Mouse (Mus musculus): ENCODE results near the gene Fgr. TPM values are rescaled to one million over a fixed set of nuclear protein-coding genes. Genes with fewer than 3 reads are reported as not detected.
"Not testable (repeated sequence)": the region's sequence is repeated elsewhere in the genome, so short reads cannot be mapped to it uniquely, and the experiment has no call there.

Fgr gene
- total RNA-seq, 2 experiments from 2014 or later = 0.57 to 0.69 TPM

DNA sequence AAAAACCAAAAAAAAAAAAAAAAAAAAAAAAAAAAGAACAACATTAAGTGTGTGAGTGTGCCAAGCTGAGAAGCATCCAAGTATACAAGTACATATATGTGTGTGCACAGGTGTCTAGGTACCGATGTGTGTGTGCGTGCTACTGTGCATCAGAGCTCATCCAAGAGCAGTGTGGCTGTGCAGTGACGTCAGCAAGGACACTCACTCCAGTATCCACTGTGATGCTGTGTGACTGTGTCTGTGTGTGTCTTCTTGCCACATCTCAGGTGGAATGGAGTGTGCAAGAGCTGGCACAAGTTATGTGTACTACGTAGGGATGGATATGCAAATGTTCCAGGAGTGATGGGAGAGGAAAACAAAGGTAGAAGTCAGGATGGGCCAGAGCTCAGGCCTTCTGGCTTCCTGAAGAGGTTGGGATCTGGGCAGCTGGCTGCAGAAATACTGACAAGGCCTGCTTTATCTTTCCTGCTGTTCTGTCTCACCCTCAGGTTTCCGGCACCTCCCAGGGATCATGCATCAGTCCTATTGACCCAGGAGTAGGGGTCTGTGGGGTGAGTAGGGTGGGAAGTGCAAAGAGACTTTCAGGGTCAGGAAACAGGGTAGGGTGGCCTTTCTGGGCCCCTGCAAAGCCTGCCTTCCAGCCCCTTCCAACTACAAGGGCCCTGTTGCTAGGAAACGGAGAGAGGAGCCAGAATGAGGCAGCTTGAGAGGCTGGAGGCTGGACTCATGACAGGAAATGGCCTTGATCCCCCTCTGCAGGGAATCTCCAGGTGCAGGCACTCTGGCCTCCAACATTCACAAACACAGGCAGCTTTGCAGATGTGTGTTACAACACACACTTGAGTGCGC, 10.0 kb downstream of the Fgr start:
- no peak for DNase-seq

DNA sequence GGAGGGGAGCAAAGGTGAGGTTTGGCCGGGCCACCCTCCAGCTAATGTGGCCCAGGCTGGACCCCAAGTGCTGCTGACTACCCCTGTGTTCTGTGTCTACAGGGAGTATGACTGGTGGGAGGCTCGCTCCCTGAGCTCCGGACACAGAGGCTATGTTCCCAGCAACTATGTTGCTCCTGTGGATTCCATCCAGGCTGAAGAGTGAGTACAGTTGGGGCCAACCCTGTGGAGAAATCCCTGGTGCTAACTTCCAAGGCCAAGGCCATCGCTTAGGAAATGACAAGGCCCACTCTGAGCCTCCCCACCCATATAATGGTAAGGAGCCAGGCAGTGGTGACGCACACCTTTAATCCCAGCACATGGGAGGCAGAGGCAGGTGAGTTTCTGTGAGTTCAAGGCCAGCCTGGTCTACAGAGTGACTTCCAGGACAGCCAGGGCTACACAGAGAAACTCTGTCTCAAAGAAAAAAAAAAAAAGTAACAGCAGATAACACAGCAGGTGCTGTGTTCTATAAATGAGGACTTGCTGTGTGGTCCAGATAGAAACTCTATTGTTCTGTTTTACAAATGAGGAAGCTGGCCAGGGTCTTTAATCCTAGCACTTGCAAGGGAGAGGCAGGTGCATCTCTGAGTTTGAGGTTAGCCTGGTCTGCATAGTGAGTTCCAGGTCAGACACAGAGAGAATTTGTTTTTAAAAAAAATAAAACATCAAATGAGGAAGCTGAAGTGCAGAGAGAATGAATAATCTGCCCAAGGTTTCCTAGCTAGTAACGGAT, 14.9 kb downstream of the Fgr start:
- no peak for DNase-seq

DNA sequence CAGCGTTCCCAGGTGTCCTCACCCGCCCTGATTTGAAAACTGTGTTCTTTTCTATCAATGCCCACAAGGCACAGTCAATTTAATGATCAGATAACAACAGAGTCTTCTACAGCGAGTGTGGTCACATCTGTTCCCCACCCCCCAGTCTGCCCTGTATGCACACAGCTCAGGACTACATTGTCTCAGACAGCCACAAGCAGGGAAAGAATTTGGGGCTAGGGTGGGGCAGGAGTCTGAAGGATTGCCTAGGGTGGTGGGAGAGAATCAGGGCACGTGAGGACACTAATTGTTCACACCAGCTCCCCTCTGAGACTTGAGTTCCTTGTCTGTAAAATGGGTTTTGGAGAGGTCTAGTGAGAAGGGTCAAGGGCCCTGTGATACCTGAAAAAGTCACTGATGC, 19.7 kb downstream of the Fgr start:
- no peak for DNase-seq

DNA sequence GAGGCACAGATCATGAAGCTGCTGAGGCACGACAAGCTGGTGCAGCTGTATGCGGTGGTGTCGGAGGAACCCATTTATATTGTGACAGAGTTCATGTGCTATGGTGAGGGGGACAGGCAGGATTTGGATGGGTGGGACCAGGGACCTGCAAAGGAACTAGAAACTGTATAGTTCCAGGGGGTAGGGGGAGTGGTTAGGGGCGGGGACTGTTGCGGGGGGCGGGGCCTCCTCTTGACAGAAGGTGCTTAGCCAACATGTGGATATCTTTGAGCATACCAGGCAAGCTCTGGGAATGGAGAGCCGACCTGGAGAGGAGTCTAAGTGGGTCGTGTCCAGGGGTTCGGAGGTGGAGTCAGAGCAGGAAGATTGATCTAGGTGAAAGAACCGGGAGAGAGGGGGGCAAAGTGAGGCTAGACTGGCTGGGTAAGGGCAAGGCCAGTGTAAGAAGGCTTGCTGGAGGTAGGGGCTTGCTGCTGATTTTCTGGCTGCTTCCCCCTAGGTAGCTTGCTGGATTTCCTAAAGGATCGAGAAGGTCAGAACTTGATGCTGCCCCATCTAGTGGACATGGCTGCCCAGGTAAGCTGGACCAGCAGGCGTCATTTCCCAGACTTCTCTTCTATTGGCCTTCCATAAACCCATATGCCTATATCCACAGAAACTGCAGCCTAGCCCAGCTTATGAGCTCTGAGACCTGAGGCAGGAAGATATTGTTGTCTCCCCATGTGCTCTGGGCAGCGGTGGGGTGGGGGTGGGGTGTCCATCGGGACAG, 23.8 kb downstream of the Fgr start:
- DNase-seq = no peak

DNA sequence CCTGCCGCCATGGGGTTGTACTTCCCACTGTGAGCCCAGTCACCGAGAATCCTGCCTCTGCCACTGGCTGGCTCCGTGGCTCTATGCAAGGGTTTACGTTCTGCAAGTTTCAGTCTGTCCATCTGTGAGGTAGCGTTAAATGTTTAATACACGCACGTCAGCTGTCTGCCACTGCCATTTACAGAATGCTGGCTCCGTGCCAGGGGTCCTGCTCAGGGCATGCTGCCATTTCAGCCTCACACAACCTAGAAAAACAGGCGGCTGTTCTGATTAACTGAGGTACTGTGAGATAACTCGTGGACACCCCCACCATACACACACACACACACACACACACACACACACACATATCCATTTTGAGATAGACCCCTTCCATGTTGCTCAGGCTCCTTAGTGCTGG, 29.0 kb downstream of the Fgr start:
- peak in 1 of 2 experiments; percentile 66 for DNase-seq

DNA sequence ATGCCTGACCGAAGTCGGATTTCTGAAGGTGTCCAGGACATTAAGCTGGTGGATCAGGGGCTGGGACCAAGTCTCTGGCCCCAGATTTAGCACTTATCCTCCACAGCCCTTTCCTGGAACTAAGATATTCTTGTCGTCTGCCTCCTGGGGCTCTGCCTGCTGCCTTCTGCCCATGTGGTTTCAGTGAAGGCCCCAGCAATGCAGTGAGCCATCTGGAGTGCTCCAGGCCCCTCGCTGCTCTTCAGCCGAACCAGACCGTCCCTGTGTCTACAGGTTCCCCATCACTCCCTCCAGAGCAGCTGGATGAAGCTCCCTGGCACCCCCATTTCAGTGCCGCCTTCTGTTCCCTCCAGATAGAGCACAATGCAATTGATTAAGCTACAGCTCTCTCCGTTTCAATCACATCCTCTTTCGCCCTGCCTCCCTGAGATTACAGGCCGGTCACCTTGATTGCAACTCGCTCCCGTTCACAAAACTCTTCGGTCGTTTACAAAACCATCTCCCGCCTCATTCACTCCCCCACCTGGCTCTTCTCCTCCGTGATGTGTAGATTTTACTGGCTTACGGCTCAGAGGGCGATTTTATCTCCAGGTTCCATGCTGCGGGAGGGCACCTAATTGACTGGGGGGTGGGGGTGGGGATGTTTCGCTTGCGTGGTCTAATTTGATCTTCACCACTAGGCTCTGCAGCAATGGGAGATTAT, 29.6 kb downstream of the Fgr start:
- no peak for DNase-seq

DNA sequence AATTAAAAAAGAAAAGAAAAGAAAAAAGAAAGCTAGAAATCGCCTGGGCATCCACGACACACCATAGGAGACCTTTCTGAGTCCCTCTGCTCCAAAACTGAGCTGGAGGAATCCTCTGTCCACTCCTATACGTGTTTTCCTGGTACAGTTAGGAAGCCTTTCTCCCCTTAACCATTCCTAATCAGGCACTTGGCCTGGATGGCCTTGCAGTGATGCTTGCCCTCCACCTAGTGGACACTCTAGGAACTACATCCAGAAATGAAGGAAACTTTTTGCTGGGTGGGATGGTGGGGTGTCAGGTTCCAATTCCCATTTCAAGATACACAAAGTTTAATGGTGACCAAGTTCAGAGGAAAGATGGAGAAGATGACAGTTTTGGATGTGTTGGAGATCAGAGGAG, 31.3 kb downstream of the Fgr start:
- DNase-seq = peak; percentile 77 to 91

DNA sequence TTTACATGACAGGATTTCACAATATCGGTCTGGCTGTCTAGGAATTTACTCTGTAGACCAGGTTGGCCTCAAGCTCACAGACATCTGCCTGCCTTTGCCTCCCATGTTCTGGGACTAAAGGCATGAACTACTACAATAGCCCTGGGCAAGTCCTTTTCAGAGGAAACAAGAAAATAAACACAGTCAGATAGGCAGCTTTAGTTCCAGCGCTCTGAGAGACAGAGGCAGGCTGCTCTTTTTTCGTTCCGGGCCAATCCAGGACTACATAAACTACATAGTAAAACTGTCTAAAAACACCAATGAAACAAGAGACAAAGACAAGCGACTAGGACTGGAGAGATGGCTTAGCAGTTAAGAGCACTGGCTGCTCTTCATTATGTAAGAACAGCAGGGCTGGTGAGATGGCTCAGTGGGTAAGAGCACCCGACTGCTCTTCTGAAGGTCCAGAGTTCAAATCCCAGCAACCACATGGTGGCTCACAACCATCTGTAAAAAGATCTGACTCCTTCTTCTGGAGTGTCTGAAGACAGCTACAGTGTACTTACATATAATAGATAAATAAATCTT, 32.1 kb downstream of the Fgr start:
- DNase-seq = not testable (repeated sequence)

DNA sequence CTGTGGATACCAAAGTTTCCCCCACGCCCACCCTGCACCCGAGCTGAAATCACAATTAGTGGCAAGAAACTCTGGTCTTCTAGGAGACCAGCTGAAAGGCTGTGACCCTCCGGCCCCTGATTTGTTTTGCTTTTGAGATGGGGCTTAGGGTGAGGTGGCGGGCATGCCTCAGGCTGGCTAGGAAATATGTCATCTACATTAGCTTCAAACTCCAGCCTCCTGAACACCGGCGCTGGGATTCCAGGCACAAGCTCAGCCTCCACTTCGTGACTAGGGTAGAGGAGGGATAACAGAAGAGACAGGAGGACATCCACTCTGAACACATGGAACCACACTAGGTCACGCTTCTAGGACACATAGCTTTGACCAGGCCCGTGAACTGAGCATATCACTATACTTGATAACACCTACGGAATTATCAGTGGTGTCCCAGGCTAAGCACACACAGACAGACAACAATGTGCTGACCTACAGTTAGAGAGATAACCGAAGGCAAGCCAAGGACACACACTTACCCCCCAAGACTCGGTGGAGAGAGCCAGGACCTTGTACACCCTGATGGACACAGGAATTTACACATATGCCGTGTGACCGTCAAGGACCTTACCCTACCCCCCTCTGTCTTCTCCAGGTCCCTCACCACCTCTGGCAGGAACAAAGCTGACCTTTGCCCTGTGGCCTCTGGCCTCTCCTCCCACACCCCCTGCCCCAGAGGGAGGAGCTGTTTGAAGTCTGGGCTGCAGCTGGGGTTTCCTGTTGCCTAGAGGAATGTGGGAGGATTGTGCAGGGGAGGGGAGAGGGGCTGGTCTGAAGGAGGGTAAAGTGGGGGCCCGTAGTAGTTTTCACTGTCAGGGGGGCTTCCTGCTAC, 33.9 kb downstream of the Fgr start:
- no peak for DNase-seq

DNA sequence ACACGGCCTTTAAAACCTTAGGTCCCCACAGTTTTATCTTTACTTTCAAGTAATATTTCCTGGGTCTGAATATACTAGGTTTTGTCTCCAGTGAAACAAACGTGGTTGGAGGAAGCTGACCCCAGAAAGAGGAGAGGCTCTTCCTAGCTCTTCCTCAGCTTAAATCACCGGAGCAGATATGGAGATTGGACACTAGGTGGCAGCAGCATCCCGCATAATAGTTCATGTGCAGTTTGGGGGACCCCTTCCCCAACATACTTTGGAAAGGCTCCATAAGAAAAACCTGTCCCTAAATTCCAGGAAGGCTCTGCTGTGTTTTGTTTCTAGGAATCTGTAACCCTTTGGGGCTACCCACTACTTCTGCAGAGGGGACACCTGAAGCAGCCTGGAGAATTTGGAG, 35.2 kb downstream of the Fgr start:
- peak; percentile 68 to 89 for DNase-seq

DNA sequence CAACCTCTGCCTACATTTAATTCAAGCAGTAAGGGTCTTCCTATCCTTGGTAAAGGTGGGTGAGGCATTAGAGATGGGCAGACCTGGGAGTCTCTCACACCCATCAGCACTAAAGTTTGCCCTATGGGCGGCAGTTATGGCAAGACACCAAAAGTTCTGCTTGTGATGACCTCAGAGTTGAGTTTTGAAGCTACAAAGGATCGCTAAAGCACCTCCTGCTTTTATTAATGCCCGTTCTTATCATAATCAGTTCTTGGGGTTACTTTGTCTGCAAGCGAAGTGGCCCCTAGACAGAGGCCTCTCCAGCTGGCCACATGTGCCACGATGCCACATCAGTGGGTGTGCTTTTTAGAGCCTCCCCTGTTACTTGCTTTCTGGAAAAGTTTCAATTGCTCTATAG, 35.8 kb downstream of the Fgr start:
- DNase-seq = peak in 1 of 2 experiments; percentile 31

DNA sequence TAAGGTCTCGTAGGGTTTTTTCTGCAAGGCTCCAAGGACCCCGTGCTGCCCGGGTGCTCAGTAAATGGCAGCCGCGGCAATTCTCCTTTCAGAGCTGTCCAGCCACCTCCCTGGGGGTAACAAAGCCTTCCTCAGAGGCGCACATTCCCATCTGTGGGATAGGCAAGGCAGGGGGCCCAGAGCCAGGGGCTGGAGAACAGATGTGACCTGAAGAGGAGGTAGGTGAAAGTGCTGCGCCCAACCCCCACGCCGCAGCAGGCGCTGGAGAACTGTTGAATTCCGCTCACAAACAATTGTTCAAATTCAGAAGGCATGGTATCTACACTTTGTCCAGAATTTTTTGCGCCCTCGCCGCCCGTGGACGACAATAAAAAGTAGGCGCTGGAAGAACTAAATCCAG, 36.7 kb downstream of the Fgr start:
- DNase-seq = no peak

DNA sequence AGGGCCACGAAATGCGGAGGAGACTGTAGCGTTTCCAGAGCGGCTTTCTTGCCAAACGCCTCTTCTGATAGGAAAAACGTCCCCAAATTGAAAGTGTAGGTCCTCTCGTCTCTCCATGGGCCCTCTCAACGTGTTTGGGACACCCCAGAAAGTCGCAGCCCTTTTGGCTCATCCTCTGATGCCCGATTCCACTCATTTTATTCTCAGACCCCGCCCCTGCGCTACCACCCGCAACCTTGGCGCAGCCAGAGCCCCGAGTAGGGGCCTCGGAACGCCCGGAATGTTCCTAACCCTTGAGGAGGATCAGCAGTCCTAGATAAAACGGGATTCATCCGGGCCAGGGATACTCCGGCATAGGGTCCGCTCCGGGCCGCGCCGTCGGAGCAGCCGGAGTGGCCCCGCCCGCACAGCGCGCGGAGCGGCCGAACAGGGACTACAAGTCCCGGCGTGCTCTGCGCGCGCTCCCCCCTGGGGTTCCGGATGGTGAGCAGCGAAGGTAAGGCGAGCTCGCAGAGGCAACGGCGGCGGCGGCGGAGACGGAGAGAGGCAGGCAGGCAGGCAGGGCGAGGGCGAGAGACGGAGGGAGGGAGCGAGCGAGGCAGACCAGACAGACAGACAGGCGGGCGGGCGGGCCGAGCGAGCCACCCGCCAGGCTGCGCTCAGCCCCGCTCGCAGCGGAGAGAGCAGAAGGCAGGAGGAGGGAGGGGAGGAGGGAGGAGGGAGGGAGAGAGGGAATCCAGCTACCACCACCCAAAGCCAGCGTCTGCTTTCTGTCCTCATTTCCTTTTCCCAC, 37.3 kb downstream of the Fgr start, which contains the start of gene Ahdc1:
Gene Ahdc1 (plus strand): TSS at position 233 of the 793 bp plus-strand sequence.
- peak; percentile 94 to 95 for DNase-seq

DNA sequence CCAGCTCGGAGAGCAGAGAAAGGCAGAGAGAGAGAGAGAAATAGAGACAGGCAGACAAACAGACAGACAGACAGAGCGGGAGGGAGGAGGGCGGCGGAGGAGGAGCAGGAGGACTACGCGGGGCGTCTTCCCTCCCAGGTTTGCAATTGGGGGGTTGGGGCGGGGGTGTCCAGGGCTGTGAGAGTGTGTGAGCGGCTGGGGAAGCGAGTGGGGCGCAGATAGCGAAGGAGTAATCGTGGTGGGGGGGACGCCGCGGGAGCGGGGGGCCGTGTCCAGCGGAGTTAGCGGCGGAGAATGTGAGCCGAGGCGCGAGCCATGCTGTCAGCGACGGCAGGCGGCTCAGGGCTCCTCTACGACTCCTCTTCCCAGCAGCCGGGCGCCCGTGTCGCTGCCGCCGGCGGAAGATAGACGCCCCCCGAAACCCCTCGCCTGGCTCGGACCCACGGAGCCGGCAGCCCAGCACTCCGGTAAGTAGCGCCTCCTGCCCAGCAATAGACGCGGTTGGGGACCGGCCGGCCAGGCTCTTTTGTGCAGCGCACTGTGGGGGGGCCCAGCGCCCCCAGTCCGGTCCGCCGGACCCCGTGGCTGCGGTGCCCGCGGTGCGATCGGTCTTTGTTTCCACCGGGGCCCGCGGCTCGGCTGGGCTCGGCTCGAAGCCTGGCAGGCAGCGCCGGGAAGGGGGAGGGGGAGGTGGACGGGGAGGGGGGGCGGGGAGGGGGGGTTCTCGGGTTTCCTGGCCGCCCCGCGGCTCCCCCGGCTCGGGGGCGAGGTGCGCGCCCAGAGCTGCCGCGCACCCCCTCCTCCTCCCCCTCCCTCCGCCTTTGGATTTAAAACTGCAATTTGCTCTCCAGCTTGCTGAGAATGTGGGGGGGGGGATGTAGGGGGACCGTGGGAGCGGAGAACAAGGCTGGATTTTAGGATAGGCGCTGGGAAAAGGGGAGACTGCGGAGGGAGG, 38.2 kb downstream of the Fgr start:
- DNase-seq = peak; percentile 53 to 67

DNA sequence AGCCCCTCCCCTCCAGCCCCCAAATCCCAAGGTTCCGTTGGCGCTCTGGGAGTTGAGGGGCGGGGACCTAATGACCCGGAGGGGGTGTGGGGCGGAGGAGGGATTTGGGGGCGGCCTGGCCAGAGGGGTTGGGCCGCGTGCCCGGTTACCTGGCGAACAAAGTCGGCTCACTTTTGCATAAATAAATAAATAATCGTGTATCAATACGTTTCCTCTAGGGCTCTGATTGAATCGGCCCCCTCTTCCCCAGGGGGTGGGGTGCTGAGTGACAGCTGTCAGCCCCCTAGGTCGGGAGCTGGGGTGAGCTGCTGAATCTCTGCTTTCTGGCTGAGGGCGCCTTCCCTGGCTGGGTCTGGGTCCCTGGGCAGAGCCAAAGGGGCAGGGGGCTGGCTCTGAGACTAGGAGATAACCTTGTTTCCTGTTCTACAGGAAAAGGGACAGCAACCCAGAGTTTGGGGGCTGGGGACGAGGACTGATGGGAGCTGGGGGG, 38.9 kb downstream of the Fgr start:
- peak; percentile 67 for DNase-seq

DNA sequence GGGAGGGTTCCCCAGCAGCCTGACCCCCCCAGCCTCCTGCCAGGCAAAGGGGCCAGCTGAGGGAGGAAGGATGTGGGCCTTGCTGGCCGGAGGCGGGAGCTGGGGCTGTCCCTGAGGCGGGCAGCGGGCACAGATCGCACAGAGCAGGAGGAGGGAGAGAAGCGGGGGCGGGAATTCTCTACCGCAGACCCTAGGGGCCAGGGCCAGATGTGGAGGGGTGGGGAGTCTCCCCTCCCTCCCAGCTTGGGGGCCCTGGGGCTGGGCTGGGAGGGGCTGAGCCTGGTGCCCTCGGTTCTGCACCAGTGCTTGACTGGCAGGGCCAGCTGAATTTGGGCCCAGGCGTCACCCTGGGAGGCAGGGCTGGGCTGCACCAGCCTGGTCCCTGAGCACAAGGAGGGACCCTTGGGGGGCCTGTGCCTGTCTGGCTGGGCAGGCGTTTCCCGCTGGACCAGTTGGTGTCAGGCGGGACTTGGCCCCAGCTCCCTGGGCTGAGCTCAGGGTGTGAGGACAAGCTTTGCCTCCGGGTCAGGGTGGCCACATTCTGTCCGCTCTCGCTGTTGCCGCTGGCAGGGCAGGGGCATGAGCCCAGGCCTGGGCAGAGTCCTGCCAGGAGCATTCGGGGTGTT, 39.5 kb downstream of the Fgr start:
- DNase-seq = peak; percentile 83 to 86

DNA sequence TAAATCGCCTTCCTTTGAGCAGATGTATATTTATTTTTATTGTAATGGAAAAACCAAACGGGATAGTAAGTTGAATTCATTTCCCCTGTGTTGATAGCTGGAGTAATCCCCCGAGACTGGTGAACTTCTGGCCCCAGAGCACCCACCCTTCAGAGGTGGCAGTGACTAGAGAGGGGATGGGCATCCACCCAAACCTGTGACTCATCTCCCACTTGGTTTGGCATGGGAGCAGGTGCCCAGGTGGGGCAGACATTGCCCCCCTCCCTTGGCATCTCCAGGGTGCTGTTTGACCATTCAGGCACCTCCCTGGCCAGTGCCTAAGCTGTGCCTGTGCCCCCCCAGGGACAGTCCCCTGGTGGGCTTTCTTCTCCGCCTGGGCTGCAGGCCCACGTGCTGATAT, 40.2 kb downstream of the Fgr start:
- peak in 1 of 2 experiments; percentile 45 for DNase-seq
